Mouse (Mus musculus) MEL (cell line): ENCODE data around the gene Ldlrap1. TPM values are rescaled to one million over a fixed set of nuclear protein-coding genes. Genes with fewer than 3 reads are reported as not detected.

Source experiments
- DNase-seq: peaks from one replicate; pipeline ENCODE4 v3.0.0; 2011; ENCODE audit warnings: low read depth, low spot score
- H3K27ac ChIP-seq: 2 replicates; pipeline ENCODE4 v1.5.1; 2012; ENCODE audit warnings: low read depth, mild to moderate bottlenecking, control low read depth, low read length, moderate library complexity; ENCODE audit not compliant: control insufficient read depth
- H3K27me3 ChIP-seq, 2 experiments: fragments of 150-350 bp in 1 of 2; sonication (generic) in 1 of 2; 2 replicates each; pipeline ENCODE4 v1.6.1; 2012; ENCODE audit warnings: low read length in 2 of 2, mild to moderate bottlenecking in 2 of 2, improper control_type of control experiment in 1 of 2, moderate library complexity in 1 of 2; ENCODE audit not compliant: insufficient read depth in 2 of 2, control insufficient read depth in 1 of 2
- H3K36me3 ChIP-seq, 2 experiments: 2 replicates each; pipeline ENCODE4 v1.6.1; 2012 to 2014; ENCODE audit warnings: low read length in 2 of 2, improper control_type of control experiment in 1 of 2, inconsistent platforms in 1 of 2, mild to moderate bottlenecking in 1 of 2; ENCODE audit not compliant: insufficient read depth in 2 of 2, control insufficient read depth in 1 of 2
- H3K4me1 ChIP-seq, 2 experiments: fragments of 150-350 bp in 1 of 2; sonication (generic) in 1 of 2; 2 replicates each; pipeline ENCODE4 v1.6.1; 2012; ENCODE audit warnings: low read length in 2 of 2, improper control_type of control experiment in 1 of 2, mild to moderate bottlenecking in 1 of 2; ENCODE audit not compliant: insufficient read depth in 2 of 2, control insufficient read depth in 1 of 2
- H3K4me3 ChIP-seq, 2 experiments: fragments of 150-350 bp in 1 of 2; sonication (generic) in 1 of 2; 2 replicates each; pipeline ENCODE4 v1.5.1; 2012; ENCODE audit warnings: low read depth in 2 of 2, low read length in 2 of 2, mild to moderate bottlenecking in 2 of 2, moderate library complexity in 2 of 2, control low read depth in 1 of 2, improper control_type of control experiment in 1 of 2; ENCODE audit not compliant: control insufficient read depth in 1 of 2, insufficient read depth in 1 of 2
- H3K79me2 ChIP-seq: 2 replicates; pipeline ENCODE4 v1.6.1; 2012; ENCODE audit warnings: mild to moderate bottlenecking, low read length, moderate library complexity; ENCODE audit not compliant: control insufficient read depth, poor library complexity, insufficient read depth
- H3K9ac ChIP-seq: 2 replicates; pipeline ENCODE4 v1.6.1; 2012; ENCODE audit warnings: low read depth, mild to moderate bottlenecking, control low read depth, low read length, moderate library complexity; ENCODE audit not compliant: control insufficient read depth, poor library complexity, severe bottlenecking
- H3K9me3 ChIP-seq: fragments of 150-350 bp; sonication (generic); replicated peaks from 2 replicates; pipeline ENCODE4 v1.6.1; 2012; ENCODE audit warnings: mild to moderate bottlenecking, low read length, improper control_type of control experiment, moderate library complexity; ENCODE audit not compliant: insufficient read depth
- BHLHE40 ChIP-seq: IDR thresholded peaks from 2 replicates; pipeline ENCODE4 v1.6.1; 2012; ENCODE audit warnings: low read depth, mild to moderate bottlenecking, inconsistent platforms, low read length, improper control_type of control experiment, borderline replicate concordance
- ELF1 ChIP-seq: IDR thresholded peaks from 2 replicates; pipeline ENCODE4 v1.6.1; 2014; ENCODE audit warnings: low read depth, mild to moderate bottlenecking, inconsistent platforms, low read length, improper control_type of control experiment, moderate library complexity
- GABPA ChIP-seq: IDR thresholded peaks from 2 replicates; pipeline ENCODE4 v1.6.1; 2012; ENCODE audit warnings: low read depth, mild to moderate bottlenecking, inconsistent platforms, low read length, improper control_type of control experiment, moderate library complexity
- GATA1 ChIP-seq: IDR thresholded peaks from 2 replicates; pipeline ENCODE4 v1.6.1; 2011; ENCODE audit warnings: low read depth, low read length, improper control_type of control experiment
- HCFC1 ChIP-seq: IDR thresholded peaks from 2 replicates; pipeline ENCODE4 v1.6.1; 2012; ENCODE audit warnings: low read depth, mild to moderate bottlenecking, inconsistent platforms, low read length, improper control_type of control experiment, moderate library complexity
- KAT2A ChIP-seq: conservative IDR thresholded peaks from 2 replicates; pipeline ENCODE4 v1.6.1; 2012; ENCODE audit warnings: low read depth, low read length, improper control_type of control experiment, inconsistent platforms
- MAZ ChIP-seq: IDR thresholded peaks from 2 replicates; pipeline ENCODE4 v1.6.1; 2012; ENCODE audit warnings: low read depth, mild to moderate bottlenecking, inconsistent platforms, low read length, improper control_type of control experiment
- MEF2A ChIP-seq: IDR thresholded peaks from 2 replicates; pipeline ENCODE4 v1.6.1; 2014; ENCODE audit warnings: low read depth, mild to moderate bottlenecking, inconsistent platforms, low read length, improper control_type of control experiment; ENCODE audit not compliant: poor library complexity, insufficient replicate concordance, severe bottlenecking; ENCODE audit errors: extremely low read depth
- RCOR1 ChIP-seq: IDR thresholded peaks from 2 replicates; pipeline ENCODE4 v1.6.1; 2012; ENCODE audit warnings: low read depth, mild to moderate bottlenecking, inconsistent platforms, low read length, improper control_type of control experiment
- SMC3 ChIP-seq: IDR thresholded peaks from 2 replicates; pipeline ENCODE4 v1.6.1; 2011; ENCODE audit warnings: low read depth, low read length, improper control_type of control experiment
- TAL1 ChIP-seq: IDR thresholded peaks from 2 replicates; pipeline ENCODE4 v1.6.1; 2012; ENCODE audit warnings: mild to moderate bottlenecking, inconsistent platforms, low read length, moderate library complexity, mixed read lengths
- UBTF ChIP-seq: IDR thresholded peaks from 2 replicates; pipeline ENCODE4 v1.6.1; 2012; ENCODE audit warnings: low read depth, mild to moderate bottlenecking, inconsistent platforms, low read length, improper control_type of control experiment, moderate library complexity, borderline replicate concordance; ENCODE audit not compliant: insufficient read depth
- USF2 ChIP-seq, 2 experiments: IDR thresholded peaks; 2 replicates each; pipeline ENCODE4 v1.6.1; 2011 to 2012; ENCODE audit warnings: improper control_type of control experiment in 2 of 2, low read length in 2 of 2, borderline replicate concordance in 1 of 2, inconsistent platforms in 1 of 2, low read depth in 1 of 2, mild to moderate bottlenecking in 1 of 2; ENCODE audit not compliant: insufficient read depth in 1 of 2
- ZNF384 ChIP-seq: IDR thresholded peaks from 2 replicates; pipeline ENCODE4 v1.6.1; 2012; ENCODE audit warnings: low read depth, mild to moderate bottlenecking, inconsistent platforms, low read length, improper control_type of control experiment
- polyA plus RNA-seq, 2 experiments: library from polyadenylated mRNA; stranded (reverse) in 1 of 2; unstranded in 1 of 2; fragments of >175 nt in 1 of 2; fragments of >200 nt in 1 of 2; gene quantifications; 2 replicates each; pipeline versions ENCODE4 v1.2.1 to v1.2.4; 2012; ENCODE audit warnings: low replicate concordance in 2 of 2, low read depth in 1 of 2; ENCODE audit not compliant: insufficient read length in 2 of 2, insufficient read depth in 1 of 2, missing spikeins in 1 of 2
- total RNA-seq: library from RNA; depleted of rRNA; stranded (reverse); fragments of 300-350 nt; gene quantifications from 2 replicates; pipeline ENCODE4 v1.2.3, GENCODE M21; 2012

Gene Ldlrap1
- total and polyA plus RNA-seq, 3 experiments: 23.7 to 24.8 TPM; not detected in 1

GRCm38 (mm10) chr4:134769891-134770290 is 2.1 kb upstream of the Ldlrap1 start:
- no peak for TF ChIP-seq KAT2A
- no peak for TF ChIP-seq TAL1
- no peak for TF ChIP-seq HCFC1
- no peak for TF ChIP-seq GABPA
- no peak for TF ChIP-seq RCOR1
- no peak for TF ChIP-seq ELF1
- TF ChIP-seq UBTF: no peak
- no peak for TF ChIP-seq MAZ
- Histone ChIP-seq H3K79me2 (peaks cover 15% of the 10 kb centered on the region), H3K36me3 (peaks cover 0 to 16% of the 10 kb centered on the region in 2 experiments; a peak in 2 of 4 replicates), H3K27me3 (no peaks in the 10 kb centered on the region), H3K9me3 (no peaks in the 10 kb centered on the region), H3K9ac (no peak overlapping the region), H3K4me3 (no peak overlapping the region), H3K27ac (no peak overlapping the region), H3K4me1 (peaks cover 10 to 26% of the 10 kb centered on the region in 2 experiments)
- no peak for DNase-seq

DNA sequence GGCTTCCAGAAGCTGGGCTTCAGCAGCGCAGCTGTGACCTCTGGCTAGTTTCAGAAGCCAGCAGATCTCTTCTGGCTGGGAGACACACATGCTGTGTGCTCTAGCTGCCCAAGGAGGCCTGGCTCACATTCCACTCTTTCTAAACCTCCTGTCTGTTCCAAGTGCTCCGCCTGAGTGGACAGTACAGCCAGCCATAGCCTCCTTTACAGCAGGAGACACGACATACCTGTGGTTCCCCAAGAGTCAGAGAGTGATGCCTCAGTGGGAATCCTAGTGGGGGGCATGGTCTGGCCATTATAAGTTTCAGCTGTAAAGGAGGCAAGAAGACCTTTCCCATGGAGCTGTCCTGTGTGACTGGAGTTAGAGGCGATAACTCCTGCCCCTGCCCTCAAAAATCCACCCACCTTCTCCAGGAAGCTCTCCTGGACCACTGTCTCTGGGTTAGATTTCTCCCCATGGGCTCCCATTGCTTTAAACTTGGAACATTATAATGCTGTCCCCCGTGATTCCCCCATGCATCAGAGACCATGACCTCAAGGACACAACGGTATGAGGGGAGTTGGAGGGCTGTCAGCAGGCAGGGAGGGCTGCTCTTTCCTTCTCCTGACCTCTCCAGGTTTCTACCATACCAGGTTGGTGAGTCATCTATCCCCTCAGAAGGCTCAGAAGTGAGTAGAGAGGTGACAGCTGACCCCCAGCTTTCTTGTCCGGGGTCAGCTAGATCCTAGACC is 1.4 kb upstream of the Ldlrap1 start:
- Histone ChIP-seq H3K4me3 (no peak overlapping the region), H3K27me3 (no peaks in the 10 kb centered on the region), H3K36me3 (peaks cover 0 to 20% of the 10 kb centered on the region in 2 experiments; a peak in 2 of 4 replicates), H3K27ac (no peak overlapping the region), H3K9me3 (no peaks in the 10 kb centered on the region), H3K79me2 (peaks cover 19% of the 10 kb centered on the region), H3K9ac (no peak overlapping the region), H3K4me1 (peaks cover 14 to 32% of the 10 kb centered on the region in 2 experiments)
- no peak for DNase-seq
- TF ChIP-seq BHLHE40 (no peak), USF2 (IDR thresholded peaks at IDR 0.05; ENCODE audit: borderline replicate concordance in 1 of 2, insufficient read depth in 1 of 2, low read depth in 1 of 2, low read length in 2 of 2) (no peak), GATA1 (no peak), MEF2A (no peak), ZNF384 (no peak), SMC3 (no peak), RCOR1 (no peak)
